Mouse (Mus musculus): Measurements from ENCODE around the gene Oas1g.
"Not testable (repeated sequence)": the region's sequence is repeated elsewhere in the genome, so short reads cannot be mapped to it uniquely, and the experiment has no call there.

Gene Oas1g

DNA sequence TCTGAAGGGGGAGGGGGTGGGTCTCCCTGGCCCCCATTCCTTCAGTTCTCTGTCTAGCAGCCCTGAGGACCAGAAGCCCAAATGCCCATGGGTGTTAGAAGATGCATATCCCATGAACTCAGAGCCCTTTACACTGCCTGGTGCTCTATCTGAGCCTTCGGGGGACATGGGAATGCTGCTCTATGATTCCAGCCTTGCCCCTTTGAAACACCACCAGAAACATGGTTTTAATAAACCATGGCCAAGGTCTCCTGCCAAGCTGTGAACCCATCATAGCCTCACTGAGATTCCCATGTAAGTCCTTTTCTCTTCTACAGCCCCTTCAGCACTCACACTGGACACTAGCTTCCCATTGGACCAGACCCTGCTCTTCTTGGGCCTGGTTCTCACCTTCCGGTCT lies 2.6 kb upstream of the Oas1g start:
- DNase-seq (ENCODE audit: low spot score in 2 of 2): no peak

DNA sequence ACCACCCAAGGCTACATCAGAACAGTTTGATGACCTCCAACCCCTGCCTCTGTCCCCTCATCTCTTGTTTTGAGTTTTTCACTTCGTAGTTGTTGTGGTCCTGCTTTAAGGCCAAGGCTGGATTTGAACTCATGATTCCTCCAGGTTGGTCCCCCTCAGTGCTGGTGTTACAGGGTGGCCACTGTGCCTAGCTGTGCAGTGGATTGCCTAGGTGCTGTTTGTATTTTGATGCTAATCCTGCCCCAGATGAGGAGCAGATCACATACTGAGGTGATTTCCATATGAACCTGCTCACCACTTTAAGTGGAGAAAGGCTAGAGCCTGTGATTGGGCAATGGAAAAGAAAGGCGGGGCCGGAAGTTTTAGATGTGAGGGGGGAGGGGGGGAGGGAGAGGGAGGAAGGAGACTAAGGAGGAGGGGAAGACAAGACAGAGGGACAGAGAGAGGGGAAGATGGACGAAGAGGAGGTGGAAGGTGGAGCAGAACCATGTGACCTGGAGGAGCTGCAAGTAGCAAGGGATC lies 942 bp upstream of the Oas1g start:
- not testable (repeated sequence) for DNase-seq (ENCODE audit: low spot score in 2 of 2)

DNA sequence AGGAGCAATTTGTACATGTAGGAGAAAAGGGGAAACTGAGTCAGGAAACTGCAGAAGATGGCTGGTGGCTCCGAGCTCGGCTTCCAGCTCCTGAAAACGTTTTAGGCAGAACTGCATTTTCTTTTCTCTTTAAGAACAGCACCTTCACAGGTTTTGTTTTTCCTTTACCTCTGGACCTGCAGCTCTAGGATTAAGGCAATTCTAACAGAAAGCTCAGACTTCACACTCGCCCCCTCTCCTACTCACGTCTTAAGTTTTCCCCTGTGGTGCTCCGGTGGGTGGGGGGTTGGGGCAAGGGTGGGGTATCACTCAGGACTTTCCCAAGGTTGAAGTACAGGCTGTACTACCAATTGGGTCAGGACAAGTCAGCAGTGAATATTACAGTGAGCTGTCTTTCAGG lies 418 bp upstream of the Oas1g start:
- DNase-seq (ENCODE audit: low spot score in 2 of 2): no peak

DNA sequence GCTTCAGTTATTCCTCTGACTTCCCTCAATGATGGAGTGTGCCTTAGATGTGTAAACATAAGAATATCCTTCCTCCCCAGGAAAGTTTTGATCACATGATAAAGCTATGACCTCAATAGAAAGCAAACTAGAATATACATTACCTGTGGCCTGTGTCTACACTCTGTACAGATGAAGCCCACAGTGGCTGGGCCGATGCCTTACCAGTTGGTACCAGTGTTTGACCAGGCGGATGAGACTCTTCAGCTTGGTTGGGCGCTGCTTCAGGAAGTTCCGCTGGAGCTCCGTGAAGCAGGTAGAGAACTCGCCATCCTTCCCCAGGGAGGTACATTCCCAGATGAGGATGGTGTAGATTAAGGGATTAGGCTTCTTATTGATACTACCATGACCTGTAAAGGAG lies 5.7 kb downstream of the Oas1g start:
- DNase-seq (ENCODE audit: low spot score in 2 of 2): not testable (repeated sequence)

DNA sequence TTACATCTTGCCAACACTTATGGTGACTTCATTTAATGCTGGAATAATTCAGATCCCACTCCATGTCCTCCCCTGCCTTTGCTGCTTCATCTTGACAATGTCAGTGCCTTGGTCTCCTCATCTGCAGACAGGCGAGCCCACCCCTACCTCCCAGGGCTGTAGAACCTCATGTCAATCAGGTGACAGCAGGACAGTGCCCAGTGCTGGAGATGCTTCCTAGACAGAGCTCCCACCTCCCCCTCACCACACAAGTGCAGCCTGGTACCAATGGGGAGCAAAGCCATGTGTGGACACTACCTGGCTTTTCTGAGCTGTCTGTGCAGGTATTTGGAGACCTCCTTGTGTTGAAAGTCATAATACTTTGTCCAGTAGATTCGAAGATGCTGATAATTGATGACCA lies 8.6 kb downstream of the Oas1g start:
- not testable (repeated sequence) for DNase-seq (ENCODE audit: low spot score in 2 of 2)

DNA sequence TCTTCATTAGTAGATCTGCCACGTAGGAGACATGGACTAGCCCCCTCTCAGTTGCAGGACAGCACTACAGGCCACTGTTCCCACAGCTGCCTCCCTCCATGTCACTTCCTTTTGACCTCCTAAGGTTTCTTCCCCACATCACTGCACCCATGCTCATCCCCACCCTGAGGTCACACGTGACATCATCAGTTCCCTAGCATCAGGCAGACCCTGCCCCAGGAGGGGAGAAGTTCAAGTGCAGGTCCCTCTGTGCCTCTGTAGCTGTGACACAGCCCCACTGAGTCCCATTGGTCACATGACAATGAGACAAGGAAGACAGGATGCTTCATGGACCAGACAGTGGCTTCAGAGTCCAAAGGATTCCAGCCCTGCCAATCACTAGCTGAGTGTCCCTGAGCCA lies 10.0 kb downstream of the Oas1g start:
- not testable (repeated sequence) for DNase-seq (ENCODE audit: low spot score in 2 of 2)

DNA sequence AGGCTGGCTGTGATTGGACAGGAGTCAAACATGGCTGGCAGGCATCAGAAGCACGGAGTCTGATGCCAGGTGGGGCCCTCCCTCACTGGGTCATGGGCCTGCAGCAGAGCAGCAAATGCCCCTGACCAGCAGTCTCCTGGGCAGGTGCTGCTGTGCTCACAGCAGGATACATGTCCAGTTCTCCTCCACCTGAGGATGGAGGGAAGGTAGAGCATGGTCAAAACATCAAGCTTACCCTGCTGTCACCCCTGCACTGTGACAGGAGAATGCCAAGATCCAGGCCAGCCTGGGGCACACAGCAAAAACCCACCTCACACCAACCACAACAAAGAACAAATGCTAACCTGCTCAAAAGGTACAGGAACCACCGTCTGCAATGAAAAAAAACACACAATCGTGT lies 10.6 kb downstream of the Oas1g start:
- not testable (repeated sequence) for DNase-seq (ENCODE audit: low spot score in 2 of 2)

DNA sequence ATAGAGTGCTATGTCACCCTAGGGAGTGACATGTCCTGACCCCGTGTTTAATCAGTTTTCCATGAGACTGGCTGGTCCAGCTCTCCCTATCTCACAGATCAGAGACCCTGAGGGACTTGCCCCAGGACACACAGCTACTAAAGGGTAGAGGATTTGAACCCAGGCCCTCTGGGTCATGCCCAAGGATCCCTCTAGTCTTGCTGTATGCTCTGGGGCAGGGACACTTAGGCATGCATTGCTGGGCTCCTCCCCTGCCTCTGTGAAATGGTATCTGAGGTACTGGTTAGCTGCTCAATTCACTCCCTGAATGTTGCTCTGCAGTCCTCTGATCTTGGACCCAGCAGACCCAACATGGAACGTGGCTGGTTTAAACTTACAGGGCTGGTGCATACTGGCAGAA lies 15.9 kb downstream of the Oas1g start:
- DNase-seq (ENCODE audit: low spot score in 2 of 2): no peak

DNA sequence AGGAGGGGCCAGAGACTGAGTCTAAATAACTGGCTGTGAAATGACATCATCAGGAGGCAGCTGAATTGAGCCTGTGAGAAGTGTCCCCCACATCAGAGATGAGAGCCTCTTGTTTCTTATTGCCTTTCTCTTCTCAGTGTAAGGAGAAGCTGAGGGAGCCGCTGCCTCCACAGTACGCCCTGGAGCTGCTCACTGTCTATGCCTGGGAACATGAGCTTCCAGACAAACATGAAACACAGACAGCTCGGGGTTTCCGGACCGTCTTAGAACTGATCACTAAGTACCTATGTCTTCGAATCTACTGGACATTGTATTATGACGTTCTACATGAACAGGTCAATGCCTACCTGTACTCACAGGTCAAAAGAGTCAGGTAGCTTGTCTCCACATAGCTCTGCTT lies 16.6 kb downstream of the Oas1g start:
- no peak for DNase-seq (ENCODE audit: low spot score in 2 of 2)

DNA sequence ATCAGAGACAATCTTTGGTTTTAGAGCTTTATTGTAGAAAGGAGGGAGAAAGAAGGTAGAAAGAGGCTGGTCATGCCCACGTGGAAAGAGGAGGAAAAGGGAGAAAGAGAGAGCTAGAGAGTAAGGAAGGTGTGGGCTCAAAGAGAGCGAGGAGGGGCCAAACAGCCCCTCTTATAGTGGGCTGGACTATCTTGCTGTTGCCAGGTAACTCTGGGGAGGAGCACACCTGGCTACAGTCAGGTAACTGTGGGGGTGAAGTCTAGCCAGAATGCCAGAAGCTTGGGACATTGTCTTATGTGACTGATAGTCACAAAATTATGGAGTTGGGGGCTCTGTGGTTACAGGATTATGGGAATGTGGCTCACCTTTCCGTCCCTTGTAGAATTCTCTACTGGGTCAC lies 17.3 kb downstream of the Oas1g start:
- no peak for DNase-seq (ENCODE audit: low spot score in 2 of 2)

DNA sequence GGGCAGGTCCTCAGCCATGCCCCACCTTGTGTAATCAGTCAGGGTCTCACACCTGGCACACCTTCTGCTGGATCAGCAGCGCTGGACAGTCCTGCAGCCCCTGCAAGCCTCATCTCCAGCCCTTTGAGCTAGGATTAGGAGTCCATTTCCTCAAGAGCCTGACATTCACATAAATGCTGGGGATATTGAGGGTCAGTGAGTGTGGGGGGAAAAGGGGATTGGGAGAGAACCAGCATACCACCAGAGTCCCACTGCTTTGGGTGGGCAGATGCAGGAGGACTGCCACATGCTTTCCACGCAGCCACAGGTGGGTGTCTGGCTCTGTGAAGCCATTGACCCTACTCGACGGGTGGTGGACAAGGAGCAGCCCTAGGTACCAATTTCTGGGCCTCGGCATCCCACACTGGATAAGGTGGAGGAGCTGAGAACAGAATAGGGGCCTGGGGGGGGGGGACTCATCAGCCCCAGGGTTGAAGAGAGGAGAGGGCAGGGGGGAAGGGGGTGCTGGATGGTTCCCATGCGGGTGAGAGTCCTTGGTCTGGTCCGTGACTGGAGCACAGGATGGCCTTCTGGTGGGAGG lies 17.9 kb downstream of the Oas1g start:
- DNase-seq (ENCODE audit: low spot score in 2 of 2): no peak

DNA sequence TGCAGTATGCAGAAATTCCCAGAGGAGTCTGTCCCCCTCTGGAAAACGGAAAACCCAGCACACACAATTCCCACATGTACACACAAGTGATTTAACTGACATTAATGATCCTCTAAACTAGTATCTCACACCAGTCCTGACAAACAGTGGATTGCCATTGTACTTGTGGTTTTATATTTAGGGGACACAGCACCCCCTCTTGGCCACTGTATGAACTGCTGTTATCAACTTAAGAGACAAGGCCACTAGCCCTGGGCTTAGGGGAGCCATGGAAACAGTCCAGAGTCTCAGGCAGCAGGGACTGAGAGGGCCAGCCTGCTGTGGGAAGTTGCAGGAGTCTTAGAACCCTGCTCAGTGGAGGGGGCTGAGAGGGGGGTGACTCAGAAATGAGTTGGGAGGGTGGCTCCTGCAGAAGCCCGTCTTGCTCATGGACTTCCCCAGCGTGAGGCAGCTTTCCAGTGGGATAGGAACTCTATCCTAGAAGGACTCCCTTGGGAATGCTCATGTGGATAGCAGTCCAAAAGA lies 22.0 kb downstream of the Oas1g start:
- DNase-seq (ENCODE audit: low spot score in 2 of 2): peak in 1 of 2 experiments; percentile 34

DNA sequence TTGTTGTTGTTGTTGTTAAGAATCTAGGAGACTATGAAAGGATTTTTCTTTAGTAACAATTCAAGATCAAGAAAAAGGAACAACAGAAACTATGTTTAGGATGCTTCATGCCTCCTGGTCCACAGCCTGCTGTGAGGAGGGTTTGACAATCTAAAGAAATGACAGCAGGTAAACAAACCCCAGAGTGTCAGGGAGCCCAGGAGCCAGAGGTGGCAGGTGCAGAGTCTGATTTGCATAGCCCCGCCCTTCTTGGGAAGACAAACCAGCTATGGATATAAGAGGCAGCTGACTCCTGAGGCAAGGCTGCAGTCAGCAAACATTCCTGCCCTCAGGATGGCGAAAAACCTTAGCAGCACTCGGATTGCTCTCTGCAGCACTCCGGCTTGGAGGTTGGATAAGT lies 26.3 kb downstream of the Oas1g start, which contains the start of gene Oas1h:
Gene Oas1h (plus strand): TSS at position 301 of the 400 bp plus-strand sequence.
- no peak for DNase-seq (ENCODE audit: low spot score in 2 of 2)

DNA sequence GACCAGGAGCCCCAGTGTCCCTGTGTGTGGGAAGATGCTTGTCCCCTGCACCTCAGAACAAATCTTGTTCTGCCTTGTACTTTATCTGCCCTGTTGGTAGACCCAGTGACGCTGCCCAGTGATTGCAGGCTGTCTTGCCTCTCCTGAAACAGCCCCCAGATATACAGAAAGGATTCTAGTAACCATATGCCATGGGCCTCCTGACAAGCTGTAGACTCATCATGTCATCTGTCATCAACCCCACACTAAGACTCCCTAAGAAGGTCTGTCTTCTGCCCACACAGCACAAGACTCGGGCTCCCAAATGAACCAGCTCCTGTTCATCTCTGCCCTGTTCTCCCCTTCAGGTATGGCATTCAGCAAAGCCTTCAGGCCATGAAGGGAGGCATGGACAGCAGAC lies 28.2 kb downstream of the Oas1g start:
- DNase-seq (ENCODE audit: low spot score in 2 of 2): no peak

DNA sequence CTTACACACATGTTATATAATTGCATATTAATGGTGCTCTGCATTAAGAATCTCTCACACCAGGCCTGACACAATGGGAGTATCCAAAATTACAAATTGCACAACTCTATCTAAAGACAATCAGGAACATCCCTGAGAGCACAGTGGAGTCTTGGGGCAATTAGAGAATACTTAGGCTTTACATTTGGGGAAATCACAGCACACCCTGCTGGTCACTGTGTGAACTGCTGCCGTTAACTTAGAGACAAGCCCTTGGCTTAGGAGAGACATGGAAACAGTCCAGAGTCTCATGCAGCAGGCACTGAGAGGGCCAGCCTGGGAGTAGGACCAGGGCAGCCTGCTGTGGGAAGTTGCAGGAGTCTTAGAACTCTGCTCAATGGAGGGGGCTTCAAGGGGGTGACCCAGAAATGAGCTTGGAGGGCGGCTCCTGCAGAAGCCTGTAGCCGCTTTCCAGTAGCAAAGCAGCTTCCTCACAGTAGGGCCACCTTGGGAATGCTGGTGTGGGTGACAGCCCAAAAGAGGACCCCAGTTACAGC lies 37.7 kb downstream of the Oas1g start:
- peak; percentile 16 to 58 for DNase-seq (ENCODE audit: low spot score in 2 of 2)

DNA sequence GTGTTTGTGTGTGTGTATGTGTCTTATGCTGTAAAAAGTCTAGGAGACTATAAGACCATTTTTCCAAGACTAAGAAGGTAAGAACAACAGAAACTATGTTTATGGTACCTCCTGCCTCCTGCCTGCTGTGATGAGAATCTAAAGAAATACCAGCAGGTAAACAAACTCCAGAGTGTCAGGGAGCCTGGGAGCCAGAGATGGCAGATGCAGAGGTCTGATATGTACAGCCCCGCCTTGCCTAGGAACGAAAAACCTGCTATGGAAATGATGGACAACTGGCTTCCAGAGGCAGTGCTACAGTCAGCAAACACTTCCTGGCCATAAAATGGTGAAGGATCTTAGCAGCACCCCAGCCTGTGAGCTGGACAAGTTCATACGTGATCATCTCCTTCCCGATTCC lies 40.3 kb downstream of the Oas1g start, which contains the start of gene Oas1f:
Gene Oas1f (plus strand): TSS at position 301 of the 400 bp plus-strand sequence.
- DNase-seq (ENCODE audit: low spot score in 2 of 2): no peak

DNA sequence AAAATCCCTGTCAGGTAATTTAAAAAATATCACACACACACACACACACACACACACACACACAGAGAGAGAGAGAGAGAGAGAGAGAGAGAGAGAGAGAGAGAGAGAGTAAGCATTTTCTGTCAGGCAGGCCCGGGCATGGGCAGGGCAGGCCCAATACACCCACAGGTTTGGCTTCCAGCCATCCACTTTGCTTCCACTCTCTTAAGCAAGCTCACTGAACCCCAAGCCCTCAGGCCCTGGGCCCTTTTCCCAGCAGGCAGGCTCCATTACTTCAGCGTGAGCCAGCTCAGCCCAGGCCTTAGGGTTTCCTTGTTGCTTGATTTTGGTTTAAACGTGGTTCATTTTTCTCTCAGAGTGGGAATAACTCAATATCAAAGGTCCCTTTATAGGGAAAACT lies 42.7 kb downstream of the Oas1g start:
- DNase-seq (ENCODE audit: low spot score in 2 of 2): no peak

DNA sequence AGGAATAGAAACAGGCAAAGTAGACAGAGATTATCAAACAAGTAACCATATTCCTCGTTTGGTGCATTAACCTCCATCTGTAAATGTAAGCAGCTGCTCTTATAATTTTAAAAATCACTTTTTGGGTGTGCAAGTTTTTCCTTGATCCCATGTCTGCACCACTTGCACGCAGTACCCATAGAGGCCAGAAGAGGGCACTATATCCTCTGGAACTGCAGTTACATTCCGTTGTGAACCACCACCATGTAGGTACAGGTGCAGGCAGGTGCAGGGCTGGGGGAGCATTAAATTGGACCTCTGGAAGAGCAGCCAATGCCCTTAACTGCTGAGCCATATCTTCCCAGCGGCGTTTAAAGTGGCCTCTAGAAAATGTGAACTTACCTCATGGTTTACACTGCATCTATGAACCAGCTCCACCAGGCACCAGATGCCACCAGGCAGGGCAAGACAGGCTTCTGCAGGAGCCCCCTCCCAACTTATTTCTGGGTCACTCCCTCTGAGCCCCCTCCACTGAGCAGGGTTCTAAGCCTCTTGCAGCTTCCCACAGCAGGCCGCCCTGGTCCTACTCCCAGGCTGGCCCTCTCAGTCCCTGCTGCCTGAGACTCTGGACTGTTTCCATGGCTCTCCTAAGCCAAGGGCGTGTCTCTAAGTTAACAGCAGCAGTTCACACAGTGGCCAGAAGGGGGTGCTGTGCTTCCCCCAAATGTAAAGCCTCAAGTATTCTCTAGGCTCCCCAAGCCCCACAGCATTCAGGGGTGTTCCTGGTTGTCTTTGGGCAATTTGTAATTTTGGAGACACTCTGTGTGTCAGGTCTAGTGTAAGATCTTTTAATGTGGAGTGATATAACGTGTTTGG lies 50.5 kb downstream of the Oas1g start:
- peak; percentile 51 to 75 for DNase-seq (ENCODE audit: low spot score in 2 of 2)

DNA sequence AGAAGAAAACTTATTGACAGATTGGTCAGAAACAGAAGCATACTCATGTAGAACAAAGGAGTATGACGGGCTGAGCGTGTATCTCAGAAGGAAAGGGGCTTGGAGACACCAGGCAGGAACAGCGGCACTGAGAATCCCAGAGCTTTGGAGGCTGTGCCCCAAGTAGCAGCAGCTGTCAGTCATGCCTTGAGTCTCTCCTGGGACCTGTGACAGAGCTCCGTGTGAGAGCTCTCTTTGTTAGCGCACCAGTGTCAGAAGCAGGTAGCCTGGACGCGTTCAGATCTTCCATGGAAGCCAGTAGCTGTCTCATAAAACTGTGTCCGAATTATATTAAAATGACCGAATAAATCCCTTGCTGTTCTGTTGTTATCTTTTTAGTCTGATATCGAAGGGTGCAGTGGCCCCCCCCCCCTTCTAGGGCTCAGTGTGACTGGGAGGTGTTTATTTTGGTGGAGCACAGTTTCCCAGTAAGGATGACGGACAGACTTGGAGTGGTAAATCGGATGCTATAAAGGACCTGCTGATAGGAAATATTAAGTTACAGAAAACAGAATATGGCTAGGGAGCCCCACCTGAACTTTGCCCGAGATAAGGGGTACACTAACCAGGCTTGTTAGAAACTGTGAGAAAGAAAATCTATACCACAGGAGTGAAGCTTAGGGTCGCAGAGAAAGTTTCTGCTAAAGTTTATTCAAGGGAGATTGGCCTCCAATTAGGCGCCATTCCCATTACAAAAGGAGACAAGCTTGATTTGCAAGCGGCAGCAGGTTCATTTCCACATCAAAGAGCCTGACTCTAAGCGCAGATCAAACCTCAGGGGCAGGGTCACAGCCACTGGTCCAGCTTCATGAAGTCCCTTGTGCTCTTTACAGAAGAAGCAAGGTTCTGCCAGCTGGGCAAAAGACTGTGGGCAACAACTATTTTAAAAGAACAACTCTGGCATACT lies 53.8 kb downstream of the Oas1g start:
- no peak for DNase-seq (ENCODE audit: low spot score in 2 of 2)

DNA sequence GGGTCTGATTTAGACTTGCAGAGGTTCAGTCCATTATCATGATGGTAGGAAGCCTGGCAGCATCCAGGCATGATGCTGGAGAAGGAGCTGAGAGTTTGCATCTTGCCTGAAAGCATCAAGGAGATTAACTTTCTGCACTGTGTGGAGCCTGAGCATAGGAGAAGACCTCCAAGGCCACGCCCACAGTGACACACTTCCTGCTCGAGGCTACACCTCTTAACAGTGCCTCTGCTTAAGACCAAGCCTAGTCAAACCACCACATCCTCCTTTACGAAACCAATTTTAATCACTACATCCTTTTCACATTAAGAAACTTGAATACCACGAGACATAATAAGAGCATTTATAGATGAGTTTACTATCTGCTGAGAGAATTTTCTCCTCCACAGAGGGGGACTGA lies 56.4 kb downstream of the Oas1g start:
- peak in 1 of 2 experiments; percentile 33 for DNase-seq (ENCODE audit: low spot score in 2 of 2)

Data from spleen, postnatal 10 days (tissue).